Mouse (Mus musculus) B cell, adult 2 months (primary cell): ENCODE data around the gene Lancl2.

Experiments
- DNase-seq, 2 experiments: peaks; one replicate each; pipeline ENCODE4 v3.0.0; 2022

The Lancl2 gene

DNA sequence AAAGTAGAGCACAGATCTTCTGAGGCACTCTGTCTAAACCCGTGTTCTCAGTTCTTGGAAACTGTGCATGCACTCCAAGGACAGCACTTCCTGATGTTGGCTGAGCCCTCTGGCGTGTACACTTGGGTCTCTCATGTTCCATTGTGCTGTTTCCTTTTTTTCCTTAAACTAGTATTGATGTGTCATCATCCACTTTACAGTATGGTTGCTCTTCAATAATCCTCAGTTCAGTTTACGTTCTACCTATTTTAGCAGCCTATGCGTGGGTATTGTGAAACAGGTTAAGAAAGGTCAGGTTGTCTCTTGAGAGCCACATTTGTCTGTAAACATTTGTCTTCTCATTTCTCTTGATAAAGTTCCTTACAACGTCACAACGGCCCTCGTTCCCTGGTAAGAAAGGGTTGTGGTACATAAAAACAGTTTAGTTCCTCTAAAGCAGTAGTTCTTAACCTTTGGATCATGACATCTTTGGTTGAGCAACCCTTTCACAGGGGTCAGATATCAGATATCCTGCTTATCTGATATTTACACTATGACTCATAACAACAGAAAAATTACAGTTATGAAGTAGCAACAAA is 66.7 kb downstream of the Lancl2 start:
- no peak for DNase-seq

DNA sequence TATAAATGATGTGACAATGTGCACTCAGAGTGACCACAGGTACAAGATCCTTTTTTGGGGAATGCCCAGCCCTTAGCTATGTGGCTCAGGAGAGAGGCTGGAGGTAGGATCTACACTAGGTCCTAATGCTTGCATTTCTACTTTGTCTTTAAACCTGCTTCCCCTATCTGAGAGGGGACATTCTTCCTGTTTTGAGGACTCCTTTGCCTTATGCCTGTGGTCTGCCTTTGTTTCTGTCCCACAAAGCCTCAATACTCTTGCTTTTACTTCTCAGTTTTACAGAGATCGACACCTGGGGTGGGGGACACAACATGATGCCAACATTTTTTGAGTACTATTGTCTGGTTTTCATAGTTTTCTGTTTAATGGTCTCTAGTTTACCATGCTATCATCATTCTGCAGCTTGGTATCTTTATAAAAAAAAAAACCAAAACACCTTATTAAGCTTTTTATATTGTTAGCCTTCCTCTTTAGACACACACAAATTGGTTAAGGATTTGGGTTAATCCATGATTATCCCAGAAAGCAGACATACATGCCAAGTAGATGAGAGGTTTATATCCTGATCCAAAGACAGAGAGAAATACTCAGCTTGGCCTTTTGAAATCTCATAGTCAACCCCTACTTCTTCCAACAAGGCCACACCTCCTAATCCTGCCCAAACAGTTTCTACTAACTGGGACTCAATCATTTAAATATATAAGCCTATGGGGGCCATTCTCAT is 68.3 kb downstream of the Lancl2 start:
- no peak for DNase-seq

DNA sequence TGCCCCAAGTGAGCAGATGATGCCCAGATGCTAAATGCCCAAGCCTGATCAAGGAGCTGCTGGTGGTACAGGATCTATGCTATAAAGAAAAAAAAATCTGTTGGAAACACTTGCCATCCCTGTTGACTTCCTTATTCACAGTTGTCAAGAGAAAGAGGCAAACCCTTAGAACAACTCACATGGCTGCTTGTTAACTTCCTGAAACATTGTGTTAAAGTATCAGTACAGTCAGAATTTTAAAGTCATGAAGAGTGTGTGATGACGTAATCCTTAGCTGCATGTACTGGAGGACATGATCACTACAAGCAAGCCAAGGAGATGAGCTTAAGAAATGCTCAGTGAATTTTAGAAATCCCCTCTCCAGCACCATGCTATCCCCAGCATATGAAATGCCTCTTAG is 71.5 kb downstream of the Lancl2 start:
- DNase-seq = no peak

DNA sequence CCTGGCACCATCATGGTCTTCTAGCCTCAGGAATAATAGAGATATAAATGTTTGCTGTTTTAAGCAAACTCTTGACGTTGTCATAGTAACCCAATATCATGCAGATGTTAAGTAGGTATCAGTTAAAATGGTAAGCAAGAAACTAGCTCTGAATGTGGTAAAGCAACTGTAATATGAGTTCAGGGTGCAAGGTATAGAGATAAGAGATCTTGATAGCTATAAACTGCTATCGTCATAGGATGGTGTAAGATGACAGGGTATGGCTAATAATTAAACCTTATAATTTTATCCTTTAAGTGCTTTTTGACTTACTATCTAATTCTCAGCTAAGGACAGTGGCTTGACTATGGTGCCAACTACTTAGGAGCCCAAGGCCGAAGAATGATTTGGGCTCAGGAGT is 78.0 kb downstream of the Lancl2 start:
- no peak for DNase-seq

DNA sequence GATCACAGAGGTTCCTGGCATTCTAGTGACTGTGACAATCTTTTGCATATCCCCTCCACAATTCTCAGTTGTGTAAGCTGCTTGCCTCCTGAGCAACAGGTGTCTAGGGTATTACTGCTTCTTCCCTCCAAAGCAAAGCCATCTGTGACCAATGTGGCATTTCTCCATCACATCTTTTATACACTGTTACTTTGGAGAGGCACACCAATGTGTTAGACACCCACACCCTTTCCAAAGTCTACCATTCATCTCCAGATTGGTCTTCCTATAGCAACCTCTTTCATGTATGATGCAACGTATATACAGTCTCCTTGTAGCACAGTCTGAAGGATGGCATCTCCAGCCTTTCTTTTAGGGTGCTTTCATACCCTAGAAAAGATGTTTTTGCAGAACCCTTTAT is 80.3 kb downstream of the Lancl2 start:
- DNase-seq = no peak

DNA sequence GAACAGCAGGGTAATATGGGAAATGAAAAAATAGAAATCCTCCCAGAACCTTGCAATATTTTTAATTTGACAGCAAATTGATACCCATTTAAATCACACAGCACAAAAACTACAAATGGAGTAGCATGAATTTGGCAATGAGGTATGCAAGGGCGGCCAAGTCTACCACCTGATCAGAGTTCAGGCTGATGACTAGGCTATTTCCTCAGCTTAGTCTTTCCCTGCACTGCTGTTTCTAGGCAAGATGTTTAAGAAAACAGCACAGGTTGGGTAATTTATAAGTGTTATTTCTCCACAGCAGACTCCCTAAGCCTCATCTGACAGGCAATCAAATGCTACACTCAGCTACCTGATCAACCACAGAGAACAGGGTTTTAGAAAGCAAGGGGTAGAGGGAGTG is 81.9 kb downstream of the Lancl2 start:
- DNase-seq = no peak

DNA sequence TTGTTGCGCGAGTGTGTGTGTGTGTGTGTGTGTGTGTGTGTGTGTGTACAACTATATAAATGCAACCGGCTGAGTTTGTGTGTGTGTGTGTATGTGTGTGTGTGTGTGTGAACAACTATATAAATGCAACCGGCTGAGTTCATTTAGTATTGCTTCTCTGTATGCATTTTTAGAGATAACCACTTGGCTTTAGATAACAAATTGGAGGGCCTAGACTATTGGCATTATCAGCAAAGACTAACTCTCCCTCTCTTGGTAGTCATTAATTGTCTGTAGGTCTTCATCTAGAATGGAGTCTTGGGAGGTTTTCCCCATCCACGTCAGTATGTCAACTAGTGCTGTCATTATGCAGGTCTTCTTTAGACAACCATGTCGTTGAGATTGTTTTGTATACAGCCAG is 85.0 kb downstream of the Lancl2 start:
- no peak for DNase-seq
